Mouse (Mus musculus) frontal cortex, postnatal 10 days (tissue): ENCODE measurements around the gene Fam193b.
"Not testable (repeated sequence)": the region's sequence is repeated elsewhere in the genome, so short reads cannot be mapped to it uniquely, and the experiment has no call there.

Source experiments
- DNase-seq, 2 experiments: peaks; one replicate each; pipeline ENCODE4 v3.0.0; 2022; ENCODE audit warnings: low spot score in 2 of 2, mixed read lengths in 1 of 2

Fam193b gene

GRCm38 (mm10) chr13:55571977-55572376, 1.1 kb upstream of the Fam193b start:
- DNase-seq = no peak

GRCm38 (mm10) chr13:55570286-55570973, 490 bp downstream of the Fam193b start:
- DNase-seq = peak; percentile 27 to 38

DNA sequence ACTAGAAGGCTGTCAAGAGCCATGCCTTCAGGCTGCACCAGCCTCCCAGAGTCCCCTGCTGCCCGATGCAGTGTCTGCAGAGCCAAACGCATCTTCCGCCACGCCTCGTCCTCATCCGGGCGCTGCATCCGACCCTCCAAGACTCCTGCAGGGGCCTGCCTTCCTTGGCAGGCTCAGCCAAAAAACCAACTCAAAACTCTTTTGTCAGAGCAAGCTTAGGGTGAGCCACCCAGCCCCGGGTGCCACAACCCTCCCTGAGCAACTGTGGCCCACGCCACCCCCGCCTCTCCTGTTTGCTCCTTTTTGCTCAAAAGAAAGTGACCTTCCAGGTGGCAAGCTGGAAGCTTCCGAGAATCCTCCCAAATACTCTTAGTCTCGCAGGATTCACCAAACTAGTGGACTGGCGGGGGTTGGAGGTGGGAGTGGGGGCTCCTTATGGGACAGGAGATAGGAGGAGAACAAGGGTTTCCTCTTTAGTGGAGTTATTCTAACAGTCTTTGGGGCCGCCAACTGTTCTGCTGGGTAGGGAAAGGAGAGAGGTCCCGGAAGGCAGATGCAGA, 1.1 kb downstream of the Fam193b start:
- peak; percentile 26 to 44 for DNase-seq

GRCm38 (mm10) chr13:55568524-55568923, 2.4 kb downstream of the Fam193b start:
- DNase-seq = not testable (repeated sequence)

GRCm38 (mm10) chr13:55567949-55568348, 3.0 kb downstream of the Fam193b start:
- DNase-seq = no peak

DNA sequence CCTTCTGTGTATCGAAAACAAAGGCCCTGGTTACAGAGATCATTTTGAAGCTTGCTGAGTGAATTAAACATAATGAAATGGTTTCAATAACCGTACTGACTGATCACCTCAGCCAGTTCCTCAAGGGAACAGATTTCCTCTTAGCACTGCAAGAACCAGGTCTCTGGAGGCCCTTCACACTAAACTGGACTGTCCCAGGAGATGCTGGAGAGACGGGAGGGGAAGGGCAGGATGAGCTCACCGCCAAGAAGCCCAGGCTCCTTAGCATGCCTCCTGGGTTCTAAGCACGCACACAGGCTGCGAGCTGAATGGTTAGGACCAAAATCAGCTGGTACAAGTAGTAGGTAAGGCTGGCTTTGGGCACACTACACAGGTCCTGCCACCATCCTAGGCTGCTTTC, 3.9 kb downstream of the Fam193b start:
- no peak for DNase-seq

DNA sequence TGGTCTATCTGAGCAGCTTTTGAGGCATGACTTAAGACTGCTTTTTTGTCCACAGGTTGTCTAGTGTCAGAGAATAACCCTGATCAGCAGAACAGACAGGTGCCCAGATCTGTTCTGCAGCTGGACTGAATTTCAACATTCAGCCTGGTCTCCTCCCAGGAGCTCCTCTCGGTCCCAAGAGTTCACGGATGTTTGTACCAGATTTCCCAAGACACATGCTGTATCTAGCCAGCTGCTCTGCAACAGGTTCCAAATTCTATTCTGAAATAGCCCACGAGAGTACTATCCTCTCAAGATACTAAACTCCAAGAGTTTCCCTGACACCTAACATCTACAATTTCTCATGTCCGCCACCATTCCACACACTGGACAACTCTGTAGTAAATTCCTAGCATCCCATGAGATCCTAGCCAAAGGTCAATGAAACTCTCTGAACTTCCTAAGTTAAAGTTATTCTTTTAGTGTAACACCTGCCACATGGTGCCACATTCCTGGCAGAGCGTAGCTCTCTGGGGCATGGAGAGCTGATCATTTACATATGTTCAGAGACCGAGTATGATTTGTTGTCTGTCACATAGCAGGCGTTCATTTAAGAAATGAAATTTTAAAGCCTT, 7.5 kb downstream of the Fam193b start:
- DNase-seq = no peak

DNA sequence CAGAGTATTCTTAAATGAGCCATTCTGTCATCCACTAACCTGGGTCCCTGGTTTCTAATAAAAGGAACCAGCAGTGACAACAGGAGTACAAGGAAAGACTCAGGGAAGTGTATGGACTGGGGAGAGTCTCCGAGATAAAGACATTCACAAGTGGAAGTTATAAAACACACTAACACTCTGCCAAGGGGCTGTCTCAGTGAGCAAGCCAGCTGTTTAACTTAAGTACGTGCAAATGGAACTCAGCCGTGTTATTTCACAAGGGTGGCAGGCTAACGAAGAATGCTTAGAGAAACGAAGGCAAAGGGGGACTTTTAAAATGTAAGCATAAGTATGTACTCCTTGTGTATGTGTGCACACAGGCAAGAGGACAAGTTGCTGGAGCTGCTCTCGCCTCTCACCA, 13.4 kb downstream of the Fam193b start:
- DNase-seq = no peak

DNA sequence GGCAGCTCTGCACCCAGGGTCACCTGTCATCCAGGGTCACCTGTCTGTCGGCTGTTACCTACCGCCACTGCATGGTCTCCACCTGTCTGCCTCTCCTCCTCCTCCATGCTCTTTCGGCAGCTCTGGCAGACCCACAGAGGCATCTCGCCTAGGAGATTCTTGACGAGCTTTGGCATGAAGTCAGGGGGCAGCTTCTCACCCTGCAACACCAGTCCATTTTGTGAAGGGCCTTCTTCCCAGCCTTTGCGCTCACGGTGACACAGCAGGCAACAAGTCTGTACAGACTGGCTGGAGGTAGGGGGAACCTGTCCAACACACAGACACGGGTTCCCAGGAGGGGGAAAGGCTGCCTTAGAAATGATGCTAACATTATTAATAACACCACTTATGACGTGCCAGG, 15.0 kb downstream of the Fam193b start:
- no peak for DNase-seq

DNA sequence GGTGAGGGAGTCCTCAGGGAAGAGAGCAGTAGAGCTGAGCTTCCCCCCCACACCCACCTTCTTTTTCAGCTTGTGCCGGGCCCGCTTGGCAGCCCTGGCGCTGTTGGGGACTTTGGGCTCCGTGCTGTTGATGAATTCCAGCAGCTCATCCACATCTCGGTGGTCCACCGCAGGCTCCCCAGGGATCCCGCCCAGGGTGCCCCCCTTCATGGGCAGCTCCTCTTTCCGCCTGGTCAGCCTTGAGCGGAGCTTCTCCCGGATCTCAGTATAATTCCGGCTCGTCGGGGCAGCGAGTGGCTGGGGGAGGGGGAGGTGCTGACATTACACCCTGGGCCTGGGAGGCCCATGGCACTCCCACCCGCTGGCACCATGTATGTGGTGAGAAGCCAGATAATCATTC, 21.9 kb downstream of the Fam193b start:
- DNase-seq = no peak

DNA sequence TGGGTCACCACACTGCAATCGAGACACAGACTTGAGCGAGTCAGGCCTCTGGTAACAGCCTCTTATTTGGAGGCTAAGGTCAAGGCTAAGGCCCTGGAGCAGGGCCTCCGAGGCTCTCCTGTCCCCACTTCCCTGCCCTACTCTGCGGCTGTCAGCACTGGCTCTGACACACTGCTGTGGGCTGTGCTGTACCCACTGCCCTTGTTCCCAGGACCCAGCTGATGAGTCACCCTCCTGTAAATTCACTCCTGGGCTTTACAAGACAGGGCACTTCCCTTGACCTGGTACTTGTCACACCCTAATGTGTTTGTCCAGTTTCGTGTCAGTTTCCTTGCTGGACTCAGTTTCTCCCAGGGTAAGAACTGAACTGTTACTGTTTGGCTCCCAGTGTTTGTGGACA, 22.5 kb downstream of the Fam193b start:
- DNase-seq = no peak

DNA sequence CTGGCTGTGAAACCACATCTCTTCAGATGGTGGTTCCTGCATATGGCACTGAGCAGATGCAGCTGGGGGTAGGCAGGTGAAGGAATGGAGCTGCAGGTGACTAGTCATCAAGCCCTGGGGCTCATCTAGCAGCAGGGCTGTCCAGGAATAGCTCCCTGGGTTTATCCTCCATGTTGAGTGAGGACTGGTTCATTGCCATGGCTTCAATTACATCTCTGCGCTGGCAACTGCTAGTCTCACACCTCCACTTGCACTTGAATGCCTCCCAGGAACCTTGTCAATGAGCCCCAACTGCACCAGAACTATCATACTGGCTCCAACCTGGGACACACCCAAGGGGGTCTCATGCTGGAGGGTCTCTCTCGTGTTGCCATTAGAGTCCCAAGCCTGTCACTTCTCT, 23.0 kb downstream of the Fam193b start:
- no peak for DNase-seq

DNA sequence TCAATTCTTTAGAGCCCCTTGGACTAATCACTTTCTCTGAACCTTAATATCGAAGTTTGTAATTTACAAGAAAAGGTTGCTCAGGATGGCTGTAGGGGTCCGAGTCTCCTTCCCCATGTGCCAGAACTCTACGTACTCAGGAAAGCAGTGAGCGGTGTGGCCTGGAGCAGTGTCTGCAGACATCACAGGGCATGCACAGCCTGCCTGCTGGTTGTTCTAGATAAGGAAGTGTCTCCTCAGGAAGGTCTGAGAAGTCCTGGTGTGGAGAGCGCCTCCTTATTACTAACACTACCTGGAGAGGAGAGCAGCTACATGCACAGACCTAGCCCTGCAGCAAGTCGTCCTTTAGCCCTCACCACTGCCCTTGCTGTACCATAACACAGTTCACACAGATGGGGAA, 26.1 kb downstream of the Fam193b start:
- DNase-seq = no peak

GRCm38 (mm10) chr13:55543447-55543846, 27.5 kb downstream of the Fam193b start:
- no peak for DNase-seq

DNA sequence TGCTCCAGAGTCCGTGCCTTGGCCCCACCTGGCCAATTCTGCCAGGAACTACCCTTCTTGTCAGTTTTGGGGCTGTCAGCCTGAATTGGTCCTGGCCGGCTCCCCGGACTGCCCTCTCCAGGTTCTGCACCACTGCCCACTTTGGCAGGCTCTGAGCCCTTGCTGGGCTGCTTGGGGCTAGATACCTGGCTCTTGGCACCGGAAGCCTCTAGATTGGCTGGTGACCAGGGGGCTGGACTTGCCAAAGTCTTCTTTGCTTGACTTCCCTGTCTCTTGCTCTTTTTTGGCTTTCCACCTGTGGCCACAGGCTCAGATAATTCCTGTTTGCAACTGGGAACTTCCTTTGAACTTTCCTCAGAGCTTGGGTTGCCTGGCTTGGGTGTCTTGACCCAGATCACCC, 28.0 kb downstream of the Fam193b start:
- DNase-seq = no peak

DNA sequence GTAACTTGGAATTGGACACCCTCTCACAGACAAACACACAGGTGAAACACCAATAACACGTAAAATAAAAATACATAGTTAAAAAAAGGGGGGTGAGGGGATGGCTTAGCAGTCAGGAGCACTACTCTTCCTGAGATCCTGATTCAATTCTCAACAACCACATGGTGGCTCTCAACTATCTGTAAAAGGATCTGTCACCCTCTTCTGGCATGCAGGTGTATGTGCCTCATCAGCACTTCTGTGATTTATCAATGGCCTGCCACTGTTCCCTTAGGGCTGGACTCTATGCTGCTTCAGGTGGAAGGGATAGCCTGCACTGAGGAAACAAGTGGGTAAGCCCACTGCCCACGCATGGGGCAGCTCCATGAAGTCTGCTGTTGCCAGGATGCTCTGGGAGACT, 30.0 kb downstream of the Fam193b start:
- no peak for DNase-seq

- DNase-seq = peak; percentile 100
These were observed 34.4 kb downstream of the Fam193b start, which contains the start of gene Ddx41 for GRCm38 (mm10) chr13:55536194-55537175. Gene Ddx41, minus strand, starts transcription at chr13:55536658.

- no peak for DNase-seq
These were observed 35.1 kb downstream of the Fam193b start for GRCm38 (mm10) chr13:55535796-55536193.

GRCm38 (mm10) chr13:55535191-55535590, 35.7 kb downstream of the Fam193b start:
- DNase-seq = no peak

DNA sequence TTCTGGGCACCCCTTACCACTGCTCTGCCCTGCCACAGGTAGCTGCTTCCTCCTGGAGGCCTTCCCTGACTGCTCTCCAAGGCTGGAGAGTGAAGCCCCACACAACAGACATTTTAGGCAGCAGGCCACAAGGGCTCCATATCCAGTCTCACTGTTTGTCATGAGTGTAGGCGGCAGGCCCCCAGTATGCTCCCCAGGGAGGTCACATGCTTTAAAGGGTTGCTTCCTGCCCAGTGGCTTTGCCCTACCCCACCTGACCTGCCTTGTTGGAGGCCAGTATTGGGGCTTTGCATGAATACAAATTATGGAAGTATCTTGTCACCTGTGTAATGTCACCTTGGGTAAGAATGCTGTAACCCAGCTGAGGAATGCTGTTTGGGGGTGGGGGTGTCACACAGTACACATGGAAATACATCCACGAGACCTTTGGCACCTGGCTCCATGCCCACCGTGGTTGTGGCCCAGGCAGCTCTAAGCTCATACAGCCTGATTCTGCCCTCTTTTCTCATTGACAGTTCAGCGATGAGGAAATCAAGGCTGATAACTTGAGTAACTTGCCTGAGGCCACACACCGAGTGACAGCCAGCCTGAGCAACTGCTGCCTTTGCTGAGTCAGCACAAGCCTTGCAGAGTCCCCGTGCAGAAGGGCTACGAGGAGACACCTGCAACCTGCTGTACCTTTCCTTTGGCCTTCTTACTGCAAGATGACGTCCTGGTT, 41.6 kb downstream of the Fam193b start, which contains the start of gene Dok3:
Gene Dok3, minus strand, starts transcription at position 99 of the 718 bp plus-strand sequence.
- DNase-seq = peak in 1 of 2 experiments; percentile 29
